Mouse (Mus musculus) myocyte (in vitro differentiated cells): ENCODE measurements around the gene Elmo3.

ENCODE experiments used
- CEBPB ChIP-seq: IDR thresholded peaks from 2 replicates; pipeline ENCODE4 v1.6.1; 2011; ENCODE audit warnings: mild to moderate bottlenecking, moderate library complexity; ENCODE audit not compliant: poor library complexity, insufficient read depth, severe bottlenecking
- MYOD1 ChIP-seq, 3 experiments: IDR thresholded peaks; one replicate each; pipeline ENCODE4 v1.6.1; 2011; ENCODE audit warnings: control low read depth in 2 of 3, low read depth in 2 of 3, mild to moderate bottlenecking in 2 of 3, moderate library complexity in 1 of 3; ENCODE audit not compliant: insufficient read length in 2 of 3, control insufficient read depth in 1 of 3
- POLR2A ChIP-seq: IDR thresholded peaks from one replicate; pipeline ENCODE4 v1.6.1; 2011; ENCODE audit warnings: low read depth, mild to moderate bottlenecking, control low read depth, moderate library complexity; ENCODE audit not compliant: insufficient read length
- REST ChIP-seq: IDR thresholded peaks from one replicate; pipeline ENCODE4 v1.6.1; 2011; ENCODE audit warnings: mild to moderate bottlenecking, control low read depth, moderate library complexity; ENCODE audit not compliant: insufficient read depth, insufficient read length
- USF1 ChIP-seq: IDR thresholded peaks from one replicate; pipeline ENCODE4 v1.6.1; 2011; ENCODE audit warnings: low read depth, mild to moderate bottlenecking, control low read depth, moderate library complexity

DNA sequence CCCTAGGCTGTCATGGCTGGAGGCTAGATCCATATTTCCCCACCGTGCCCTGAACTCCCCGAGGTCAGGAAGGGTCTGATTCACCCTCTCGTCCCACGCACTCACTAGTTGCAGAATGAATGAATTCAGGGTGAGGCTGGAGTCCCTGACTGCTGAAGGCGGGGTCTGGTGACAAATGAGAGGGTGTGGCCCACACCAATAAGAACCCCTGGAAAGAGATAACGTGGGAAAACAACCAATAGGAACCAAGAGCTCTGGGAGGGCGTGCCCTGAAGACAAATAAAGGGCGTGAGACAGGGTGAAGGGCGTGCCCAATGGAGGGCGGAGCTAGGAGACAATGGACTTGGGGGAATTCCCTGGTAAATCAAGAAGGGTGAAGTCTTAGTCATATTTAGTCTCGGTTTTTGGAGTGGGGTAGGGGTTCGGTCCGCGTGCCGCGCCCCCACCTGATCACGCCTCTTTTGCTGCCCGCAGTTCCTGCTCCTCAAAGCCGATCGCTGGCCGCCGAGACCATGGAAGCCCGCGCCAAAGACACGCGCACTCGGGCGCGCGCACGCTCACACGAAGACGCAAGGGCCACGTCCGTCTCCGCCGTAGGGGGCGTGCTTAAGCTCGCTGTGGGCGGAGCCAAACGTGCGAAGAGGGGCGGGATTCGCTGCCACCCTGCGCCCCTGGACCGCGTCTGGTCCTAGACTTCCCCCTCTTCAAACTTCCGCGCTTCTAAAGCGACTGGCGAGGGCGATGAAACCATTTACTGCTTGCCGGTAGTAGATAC lies 16.3 kb upstream of the Elmo3 start:
- TF ChIP-seq POLR2A (peak; percentile 84), CEBPB (no peak), USF1 (no peak), MYOD1 (IDR thresholded peaks at IDR 0.05; ENCODE audit: control insufficient read depth in 1 of 3, insufficient read length in 2 of 3, low read depth in 2 of 3) (no peak), REST (no peak)
